Mouse (Mus musculus) erythroblast, embryonic 14.5 days (primary cell): ENCODE results near the gene Mrgpre. TPM values are rescaled to one million over a fixed set of nuclear protein-coding genes. Genes with fewer than 3 reads are reported as not detected.

ENCODE experiments used
- H3K27me3 ChIP-seq: 2 replicates; pipeline ENCODE4 v1.6.1; 2012; ENCODE audit warnings: inconsistent platforms; ENCODE audit not compliant: control insufficient read depth
- H3K36me3 ChIP-seq: 2 replicates; pipeline ENCODE4 v1.6.1; 2012; ENCODE audit warnings: mild to moderate bottlenecking, inconsistent platforms; ENCODE audit not compliant: control insufficient read depth
- H3K4me1 ChIP-seq: 2 replicates; pipeline ENCODE4 v1.6.1; 2012; ENCODE audit warnings: inconsistent platforms; ENCODE audit not compliant: control insufficient read depth
- H3K4me3 ChIP-seq: replicated peaks from 2 replicates; pipeline ENCODE3; 2012; ENCODE audit warnings: moderate library complexity, mild to moderate bottlenecking, inconsistent platforms
- H3K9me3 ChIP-seq: 2 replicates; pipeline ENCODE4 v1.6.1; 2012; ENCODE audit warnings: low read length, inconsistent platforms, mixed read lengths; ENCODE audit not compliant: control insufficient read depth
- GATA1 ChIP-seq: IDR thresholded peaks from 2 replicates; pipeline ENCODE4 v1.6.1; 2012; ENCODE audit warnings: low read length, inconsistent platforms, mixed read lengths
- TAL1 ChIP-seq: IDR thresholded peaks from 3 replicates; pipeline ENCODE4 v1.6.1; 2012; ENCODE audit warnings: low read length, inconsistent platforms, mixed read lengths
- polyA plus RNA-seq: library from polyadenylated mRNA; stranded (reverse); fragments of >175 nt; gene quantifications from 2 replicates; pipeline ENCODE4 v1.2.3, GENCODE M21; 2012

Mrgpre gene
- polyA plus RNA-seq, 1 experiment = not detected

- no peaks in the 10 kb centered on the region for H3K27me3 ChIP-seq
- TF ChIP-seq TAL1 = no peak
- no peak for TF ChIP-seq GATA1
- H3K36me3 ChIP-seq = peaks cover 16% of the 10 kb centered on the region
- H3K4me3 ChIP-seq = no peak overlapping the region
- H3K9me3 ChIP-seq = peaks cover 4% of the 10 kb centered on the region
- no peaks in the 10 kb centered on the region for H3K4me1 ChIP-seq
Observed at GRCm38 (mm10) chr7:143792336-143792985, 8.2 kb upstream of the Mrgpre start.

GRCm38 (mm10) chr7:143783378-143783995 lies 813 bp downstream of the Mrgpre start:
- Histone ChIP-seq H3K36me3 (no peaks in the 10 kb centered on the region; the same call in 1 of the 2 replicates), H3K4me1 (peaks cover 3% of the 10 kb centered on the region), H3K4me3 (no peak overlapping the region), H3K27me3 (peaks cover 13% of the 10 kb centered on the region), H3K9me3 (no peaks in the 10 kb centered on the region)
- TF ChIP-seq GATA1 (no peak), TAL1 (no peak)

GRCm38 (mm10) chr7:143777375-143777774 lies 6.9 kb downstream of the Mrgpre start:
- H3K9me3 ChIP-seq = no peaks in the 10 kb centered on the region
- H3K27me3 ChIP-seq = no peaks in the 10 kb centered on the region
- TF ChIP-seq GATA1 (no peak), TAL1 (no peak)
- H3K36me3 ChIP-seq = no peaks in the 10 kb centered on the region; the same call in 1 of the 2 replicates
- H3K4me3 ChIP-seq = no peak overlapping the region
- no peaks in the 10 kb centered on the region for H3K4me1 ChIP-seq

GRCm38 (mm10) chr7:143776137-143776536 lies 8.2 kb downstream of the Mrgpre start:
- Histone ChIP-seq H3K4me1 (no peaks in the 10 kb centered on the region), H3K27me3 (no peaks in the 10 kb centered on the region), H3K36me3 (no peaks in the 10 kb centered on the region; the same call in 1 of the 2 replicates), H3K4me3 (no peak overlapping the region), H3K9me3 (0 out of 2 replicates have a peak, but pooled peaks cover 2% of the 10 kb centered on the region)
- no peak for TF ChIP-seq TAL1
- TF ChIP-seq GATA1 = no peak

GRCm38 (mm10) chr7:143769461-143769860 lies 14.8 kb downstream of the Mrgpre start:
- H3K4me3 ChIP-seq = no peak overlapping the region
- H3K9me3 ChIP-seq = 0 out of 2 replicates have a peak, but pooled peaks cover 2% of the 10 kb centered on the region
- no peaks in the 10 kb centered on the region for H3K4me1 ChIP-seq
- no peaks in the 10 kb centered on the region for H3K36me3 ChIP-seq
- no peak for TF ChIP-seq TAL1
- no peak for TF ChIP-seq GATA1
- H3K27me3 ChIP-seq = peaks cover 13% of the 10 kb centered on the region

- Histone ChIP-seq H3K27me3 (peaks cover 16% of the 10 kb centered on the region), H3K9me3 (0 out of 2 replicates have a peak, but pooled peaks cover 2% of the 10 kb centered on the region), H3K36me3 (no peaks in the 10 kb centered on the region), H3K4me1 (no peaks in the 10 kb centered on the region), H3K4me3 (no peak overlapping the region)
- TF ChIP-seq GATA1 = no peak
- no peak for TF ChIP-seq TAL1
Observed at GRCm38 (mm10) chr7:143768267-143768666, 16.0 kb downstream of the Mrgpre start.

GRCm38 (mm10) chr7:143766893-143767292 lies 17.4 kb downstream of the Mrgpre start, which contains the start of gene Mrgprg:
Mrgprg (minus strand) TSS chr7:143766993.
- peaks cover 16% of the 10 kb centered on the region for H3K27me3 ChIP-seq
- H3K4me1 ChIP-seq = no peaks in the 10 kb centered on the region
- no peaks in the 10 kb centered on the region for H3K36me3 ChIP-seq
- H3K9me3 ChIP-seq = no peaks in the 10 kb centered on the region
- TF ChIP-seq TAL1 = no peak
- TF ChIP-seq GATA1 = no peak
- no peak within 1 kb of the TSS for H3K4me3 ChIP-seq

GRCm38 (mm10) chr7:143764876-143765530 lies 19.3 kb downstream of the Mrgpre start:
- no peak for TF ChIP-seq GATA1
- no peak for TF ChIP-seq TAL1
- no peaks in the 10 kb centered on the region for H3K36me3 ChIP-seq
- H3K4me3 ChIP-seq = no peak overlapping the region
- no peaks in the 10 kb centered on the region for H3K9me3 ChIP-seq
- H3K27me3 ChIP-seq = peaks cover 16% of the 10 kb centered on the region
- H3K4me1 ChIP-seq = no peaks in the 10 kb centered on the region

GRCm38 (mm10) chr7:143763794-143764193 lies 20.5 kb downstream of the Mrgpre start:
- Histone ChIP-seq H3K4me1 (no peaks in the 10 kb centered on the region), H3K27me3 (peaks cover 16% of the 10 kb centered on the region), H3K36me3 (no peaks in the 10 kb centered on the region), H3K9me3 (no peaks in the 10 kb centered on the region), H3K4me3 (no peak overlapping the region)
- no peak for TF ChIP-seq GATA1
- no peak for TF ChIP-seq TAL1
